Mouse (Mus musculus) layer of hippocampus, adult 8-10 months (tissue): Measurements from ENCODE around the gene Git2. TPM values are rescaled to one million over a fixed set of nuclear protein-coding genes. Genes with fewer than 3 reads are reported as not detected.
A peak's percentile ranks its signal among the peaks of the same experiment; 100 is the strongest.

ENCODE experiments used
- DNase-seq, 2 experiments: peaks; one replicate each; pipeline ENCODE4 v3.0.0; 2022; ENCODE audit warnings: low spot score in 2 of 2
- total RNA-seq, 4 experiments: library from RNA; stranded (reverse); gene quantifications; 2 replicates each; pipeline ENCODE4 v1.2.4; 2022

Git2 gene
- total RNA-seq, 4 experiments from 2014 or later, result 51.1 to 61.4 (median 55.3) TPM

DNA sequence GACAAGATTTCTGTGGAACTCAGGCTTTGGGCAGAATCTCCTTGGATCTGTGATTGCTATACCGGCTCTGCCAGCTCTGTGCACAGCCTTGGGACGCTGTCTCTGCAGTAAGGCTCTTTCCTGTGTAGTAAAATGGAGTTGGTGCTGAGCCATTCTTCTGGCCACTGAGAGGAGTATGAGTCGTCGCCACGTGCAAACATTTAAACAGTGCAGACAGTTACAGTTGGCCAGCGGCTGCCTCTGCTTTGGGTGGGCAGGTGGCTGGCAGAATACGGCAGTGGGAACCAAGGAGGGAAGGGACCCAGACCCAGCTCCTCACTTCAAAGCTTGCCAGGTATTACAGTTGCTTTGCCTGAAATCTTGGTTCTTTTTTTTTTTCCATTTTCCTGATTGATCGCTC is 21.9 kb upstream of the Git2 start:
- no peak for DNase-seq

GRCm38 (mm10) chr5:114796299-114797012 is 21.1 kb upstream of the Git2 start:
- no peak for DNase-seq

DNA sequence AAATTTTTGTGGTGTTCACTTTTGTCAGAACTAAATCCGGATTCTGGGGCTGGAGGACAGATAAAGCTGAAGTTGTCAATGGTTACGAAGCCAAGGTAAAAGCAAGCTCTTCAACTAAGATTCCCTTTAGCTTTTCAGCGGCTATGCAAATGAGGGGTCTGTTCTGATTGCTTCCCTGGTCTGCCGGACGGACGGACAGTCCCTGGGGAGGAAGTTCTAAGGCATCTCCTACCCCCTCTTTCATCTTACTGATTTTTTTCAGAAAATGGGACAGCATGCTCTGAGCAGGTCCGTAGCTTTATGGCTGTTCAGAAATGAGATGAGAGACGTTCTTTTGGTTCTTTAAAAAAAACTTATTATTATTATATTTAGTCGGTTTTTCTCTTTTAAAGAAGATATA is 20.3 kb upstream of the Git2 start:
- no peak for DNase-seq

GRCm38 (mm10) chr5:114795231-114795630 is 19.9 kb upstream of the Git2 start:
- DNase-seq, result no peak

DNA sequence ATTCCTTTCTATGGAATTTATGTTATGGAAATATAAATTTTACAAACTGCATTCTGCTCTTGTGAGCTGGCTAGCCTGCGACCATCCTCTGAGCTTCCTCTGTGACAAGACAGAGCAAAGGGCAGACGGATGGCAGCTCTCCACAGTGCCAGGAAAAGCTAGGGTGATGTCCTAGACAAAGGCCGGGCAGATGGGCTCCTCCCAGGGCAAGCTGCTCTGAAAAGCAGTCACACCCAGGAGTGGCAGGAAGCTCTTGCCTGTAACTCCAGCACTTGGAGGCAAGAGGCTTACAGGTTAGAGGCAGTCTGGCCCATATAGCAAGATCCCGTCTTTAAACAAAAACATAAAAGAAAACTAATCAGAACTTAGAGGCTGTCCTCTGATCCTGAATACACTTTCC is 19.3 kb upstream of the Git2 start:
- DNase-seq, result no peak

GRCm38 (mm10) chr5:114793317-114793716 is 18.0 kb upstream of the Git2 start:
- DNase-seq, result peak; percentile 43 to 61

DNA sequence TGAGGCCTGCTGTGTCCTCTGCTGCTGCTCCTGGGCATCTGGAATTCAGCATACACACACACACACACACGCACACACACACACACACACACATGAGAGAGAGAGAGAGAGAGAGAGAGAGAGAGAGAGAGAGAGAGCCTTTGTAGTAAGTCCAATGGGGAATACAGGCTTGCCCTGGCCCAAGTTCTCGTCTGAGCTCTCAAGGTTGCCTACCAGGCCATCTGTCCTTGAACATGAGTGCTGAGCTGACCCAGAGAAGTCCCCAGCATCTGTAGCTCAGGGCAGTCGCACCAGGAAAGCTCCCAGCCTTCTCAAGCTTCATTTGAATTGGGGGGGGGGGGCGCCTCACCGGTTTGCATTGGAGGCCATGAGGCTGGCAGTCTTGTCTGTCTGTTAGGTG is 9.9 kb upstream of the Git2 start:
- DNase-seq, result no peak

GRCm38 (mm10) chr5:114784622-114785165 is 9.4 kb upstream of the Git2 start:
- no peak for DNase-seq

DNA sequence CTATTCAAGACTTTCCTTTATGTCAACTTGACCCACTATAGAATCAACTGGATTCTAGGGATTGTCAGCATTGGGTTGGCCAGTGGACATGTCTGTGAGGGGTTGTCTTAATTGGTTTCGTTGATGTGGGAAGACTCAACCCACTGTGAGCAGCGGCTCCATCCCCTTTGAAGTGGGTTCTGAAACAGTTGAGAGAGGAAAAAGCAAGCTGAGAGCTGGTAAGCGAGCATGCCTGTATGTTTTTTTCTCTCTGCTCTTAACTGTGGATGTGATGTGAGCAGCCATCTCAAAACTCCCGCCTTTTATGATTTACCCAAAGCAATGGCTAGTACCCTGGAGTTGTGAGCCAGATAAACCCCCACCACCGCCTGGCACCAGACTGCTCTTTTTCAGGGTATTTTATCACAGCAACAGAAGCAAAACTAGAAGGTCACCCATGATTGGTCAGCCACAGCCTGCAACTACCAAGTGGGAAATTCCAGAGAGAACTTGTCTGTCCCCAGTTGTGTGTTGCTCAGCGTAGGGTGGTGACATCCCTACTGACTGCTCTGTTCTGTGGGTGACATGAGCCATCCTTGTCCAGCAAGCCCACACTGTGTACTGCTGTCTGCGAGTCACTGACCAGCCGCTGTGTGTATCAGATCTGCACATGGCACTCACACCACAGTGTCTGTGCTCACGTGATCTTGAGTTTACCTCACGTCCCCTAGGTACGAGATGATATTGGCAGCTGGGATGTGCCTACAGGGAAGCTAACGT is 8.3 kb upstream of the Git2 start:
- DNase-seq, result no peak

DNA sequence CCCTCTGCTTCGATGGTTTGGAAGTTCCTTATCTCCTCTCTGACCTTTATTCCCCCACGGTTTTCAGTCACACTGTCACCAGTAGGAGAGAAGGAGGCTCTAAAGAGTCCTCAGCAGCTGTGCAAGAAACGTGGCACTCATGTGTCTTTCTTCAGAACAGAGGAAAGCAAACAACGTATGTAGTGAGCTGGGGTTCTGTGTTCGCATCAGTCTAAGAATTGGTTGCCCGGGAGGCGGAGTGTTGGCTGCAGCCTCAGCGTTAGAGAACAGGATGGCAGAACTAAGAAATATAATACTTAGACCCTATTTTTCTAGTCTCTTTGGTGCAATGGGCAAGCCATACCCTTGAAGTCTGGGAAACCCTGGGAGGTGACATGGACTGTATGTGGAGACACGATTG is 7.7 kb upstream of the Git2 start:
- DNase-seq, result no peak

DNA sequence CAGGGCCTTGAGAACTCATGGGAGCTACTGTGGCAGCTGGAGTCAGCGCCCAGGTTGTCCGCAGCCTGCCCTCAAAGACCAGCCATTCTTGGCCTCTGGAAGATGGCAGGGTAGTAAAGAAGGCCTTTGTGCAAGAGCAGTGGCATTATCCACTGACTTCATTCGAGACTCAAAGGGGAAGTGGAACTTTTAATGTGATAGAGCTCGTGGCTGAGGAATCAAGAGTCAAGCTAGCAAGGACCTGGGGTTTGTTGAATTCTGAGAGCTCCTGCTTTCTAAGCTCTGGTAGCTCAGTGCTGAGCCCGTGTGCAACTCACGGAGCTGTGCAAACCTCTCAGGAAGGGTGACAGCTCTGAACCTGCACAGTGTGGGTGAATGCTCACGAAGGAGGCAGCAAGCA is 5.6 kb upstream of the Git2 start:
- DNase-seq, result no peak

- no peak for DNase-seq
Measured at GRCm38 (mm10) chr5:114779956-114780489, 4.7 kb upstream of the Git2 start.

DNA sequence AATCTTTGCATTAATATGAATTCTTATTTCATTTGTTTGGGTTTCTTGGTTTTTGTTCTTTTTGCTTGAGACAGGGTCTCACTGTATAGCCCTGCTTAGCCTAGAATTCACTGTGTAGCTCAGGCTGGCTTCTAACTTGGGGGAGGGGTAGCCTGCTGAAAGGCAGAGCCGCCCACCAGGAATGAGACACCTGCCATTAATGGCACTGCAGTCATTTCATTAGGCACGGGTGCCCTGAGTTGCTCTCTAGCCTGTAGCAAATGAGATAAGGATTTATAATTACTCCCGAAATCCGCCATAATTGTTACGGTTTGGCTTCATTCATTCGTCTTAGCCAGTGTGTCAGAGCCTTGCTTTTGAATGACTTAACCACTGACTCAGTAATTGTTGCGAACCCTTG is 857 bp upstream of the Git2 start:
- DNase-seq, result no peak

- DNase-seq, result peak; percentile 89 to 93
Measured at GRCm38 (mm10) chr5:114774403-114775051, 790 bp downstream of the Git2 start, which contains the start of gene Ankrd13a. Ankrd13a (plus strand) TSS chr5:114774677.

DNA sequence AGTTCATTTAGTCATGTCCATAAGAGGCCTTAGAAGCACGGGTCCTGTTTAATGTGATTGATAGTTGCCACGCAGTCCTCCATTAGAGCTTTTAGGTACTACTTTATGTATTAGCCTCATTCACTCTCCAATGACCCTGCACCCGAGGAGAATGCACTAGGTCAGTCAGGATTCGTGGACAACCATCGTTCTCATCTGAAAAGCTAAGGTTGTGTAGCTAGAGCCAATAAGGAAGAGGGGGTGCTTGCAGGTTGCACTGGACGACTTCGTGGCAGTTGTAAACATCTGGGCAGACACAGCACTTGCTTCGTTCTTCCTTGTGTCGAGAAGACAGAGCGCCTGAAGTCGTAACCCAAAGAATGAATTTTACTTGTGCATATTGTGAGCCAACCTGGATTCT is 1.5 kb downstream of the Git2 start:
- DNase-seq, result no peak

- peak; percentile 93 to 96 for DNase-seq
Measured at GRCm38 (mm10) chr5:114773211-114773710, 2.1 kb downstream of the Git2 start.

GRCm38 (mm10) chr5:114772456-114773203 is 2.7 kb downstream of the Git2 start:
- DNase-seq, result no peak

GRCm38 (mm10) chr5:114771796-114772195 is 3.5 kb downstream of the Git2 start:
- no peak for DNase-seq

- DNase-seq, result no peak
Measured at GRCm38 (mm10) chr5:114769786-114770185, 5.5 kb downstream of the Git2 start.

GRCm38 (mm10) chr5:114767185-114767584 is 8.1 kb downstream of the Git2 start:
- DNase-seq, result no peak

GRCm38 (mm10) chr5:114766686-114767085 is 8.6 kb downstream of the Git2 start:
- DNase-seq, result no peak
